Mouse (Mus musculus) forebrain, embryonic 13.5 days (tissue): Measurements from ENCODE around the gene Cnbp. TPM values are rescaled to one million over a fixed set of nuclear protein-coding genes. Genes with fewer than 3 reads are reported as not detected.

Experiments used
- ATAC-seq: fragments of 200-750 bp; cut with Nextera tagmentation; 2 replicates; pipeline ENCODE4 v1.8.0; 2017
- H3K27ac ChIP-seq: fragments of 300-500 bp; sonication (generic); 2 replicates; pipeline ENCODE4 v1.5.1; 2015; ENCODE audit warnings: inconsistent platforms, mild to moderate bottlenecking, moderate library complexity
- H3K27me3 ChIP-seq: fragments of 300-500 bp; sonication (generic); 2 replicates; pipeline ENCODE4 v1.6.1; 2015; ENCODE audit warnings: mild to moderate bottlenecking, inconsistent platforms
- H3K36me3 ChIP-seq: fragments of 300-500 bp; sonication (generic); 2 replicates; pipeline ENCODE4 v1.6.1; 2015; ENCODE audit warnings: mild to moderate bottlenecking, inconsistent platforms; ENCODE audit not compliant: poor library complexity, severe bottlenecking
- H3K4me1 ChIP-seq: fragments of 300-500 bp; sonication (generic); 2 replicates; pipeline ENCODE4 v1.6.1; 2015; ENCODE audit warnings: inconsistent platforms
- H3K4me2 ChIP-seq: fragments of 300-500 bp; sonication (generic); 2 replicates; pipeline ENCODE4 v1.6.1; 2015; ENCODE audit warnings: inconsistent platforms, mild to moderate bottlenecking, moderate library complexity
- H3K4me3 ChIP-seq: fragments of 300-500 bp; sonication (generic); 2 replicates; pipeline ENCODE4 v1.5.1; 2015; ENCODE audit warnings: mild to moderate bottlenecking, inconsistent platforms
- H3K9ac ChIP-seq: fragments of 300-500 bp; sonication (generic); 2 replicates; pipeline ENCODE4 v1.6.1; 2015; ENCODE audit warnings: mild to moderate bottlenecking, inconsistent platforms
- H3K9me3 ChIP-seq: fragments of 300-500 bp; sonication (generic); replicated peaks from 2 replicates; pipeline ENCODE4 v1.6.1; 2016; ENCODE audit warnings: inconsistent platforms
- WGBS: fragments of 180-500 bp; shearing (Covaris S2); methylation state at CpG from one replicate; pipeline ENCODE4 v1.1.7; 2015; 5-methylcytosine and 5-hydroxymethylcytosine counted together
- polyA plus RNA-seq: library from polyadenylated mRNA; unstranded; fragments of >200 nt; fragmentation: Nextera tagmentation; extraction: Ambion mirVana; gene quantifications from 2 replicates; pipeline ENCODE4 v1.2.1, GENCODE M21; 2015

The Cnbp gene
- polyA plus RNA-seq, 1 experiment from 2014 or later: 949 TPM

DNA sequence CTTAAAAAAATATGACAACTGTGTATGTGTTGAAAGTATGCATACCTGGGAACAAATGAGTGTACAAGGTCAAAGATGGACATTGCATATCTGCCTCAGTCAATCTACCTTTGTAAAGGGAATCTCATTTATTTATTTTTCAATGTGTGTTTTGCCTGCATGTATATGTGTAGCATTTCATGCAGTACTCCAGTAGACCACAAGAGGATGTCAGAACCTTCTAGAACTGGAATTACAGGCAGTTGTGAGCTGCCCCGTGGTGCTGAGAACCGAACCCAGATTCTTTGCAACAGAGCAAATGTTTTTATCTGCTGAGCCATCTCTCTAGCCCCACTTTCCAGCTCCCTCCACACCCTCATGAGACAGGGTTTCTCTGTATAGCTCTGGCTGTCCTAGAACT lies 23.1 kb upstream of the Cnbp start:
- H3K4me3 ChIP-seq: no peak overlapping the region
- no peaks in the 10 kb centered on the region for H3K9me3 ChIP-seq
- H3K27me3 ChIP-seq: no peaks in the 10 kb centered on the region
- H3K36me3 ChIP-seq: no peaks in the 10 kb centered on the region
- no peaks in the 10 kb centered on the region for H3K4me1 ChIP-seq
- WGBS: 89% methylated on average over 2 of the region's 2 CpGs
- H3K4me2 ChIP-seq: no peak overlapping the region
- no peak for ATAC-seq
- H3K27ac ChIP-seq: no peak overlapping the region
- H3K9ac ChIP-seq: no peak overlapping the region

DNA sequence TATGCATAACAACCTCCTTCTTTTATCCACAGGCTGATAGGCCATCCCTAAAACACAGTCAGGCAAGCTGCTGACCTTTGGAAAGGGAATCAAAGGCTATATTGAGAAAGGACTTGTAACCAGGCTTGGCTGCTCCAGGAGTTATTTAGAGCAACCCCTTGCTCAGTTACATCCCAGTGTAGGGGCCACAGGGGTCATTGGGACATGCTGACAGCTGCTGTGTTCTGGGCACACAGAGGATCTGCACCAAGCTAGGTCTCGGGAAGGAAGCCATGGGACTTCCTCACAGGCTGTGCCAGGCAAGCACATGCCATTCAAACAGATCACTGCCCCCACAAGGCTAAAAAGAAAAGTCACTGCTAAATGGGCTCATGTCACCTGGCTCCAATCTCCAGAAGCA lies 22.2 kb upstream of the Cnbp start:
- Histone ChIP-seq H3K4me3 (no peak overlapping the region), H3K27ac (no peak overlapping the region), H3K36me3 (no peaks in the 10 kb centered on the region), H3K27me3 (no peaks in the 10 kb centered on the region), H3K9me3 (no peaks in the 10 kb centered on the region), H3K4me2 (no peak overlapping the region), H3K4me1 (no peaks in the 10 kb centered on the region), H3K9ac (no peak overlapping the region)
- no peak for ATAC-seq
- WGBS: 63% methylated on average over 1 of the region's 1 CpGs

DNA sequence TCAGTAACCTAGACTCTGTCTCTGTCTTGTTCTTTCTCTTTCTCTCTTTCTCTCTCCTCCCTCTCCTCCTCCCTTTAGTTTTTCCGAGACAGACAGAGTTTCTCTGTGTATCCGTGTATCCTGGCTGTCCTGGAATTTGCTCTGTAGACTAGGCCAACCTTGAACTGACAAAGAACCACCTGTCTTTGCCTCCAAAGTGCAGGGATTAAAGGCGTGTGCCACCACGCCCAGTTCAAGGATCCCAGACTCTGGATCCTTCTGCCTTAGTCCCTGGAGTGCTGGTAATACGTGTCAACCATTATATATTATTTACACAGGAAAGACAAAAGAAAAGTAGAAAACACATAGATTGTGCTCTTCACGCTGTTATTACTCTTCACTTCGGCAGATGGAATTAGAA lies 20.3 kb upstream of the Cnbp start:
- Histone ChIP-seq H3K4me3 (no peak overlapping the region), H3K27ac (no peak overlapping the region), H3K27me3 (no peaks in the 10 kb centered on the region), H3K4me2 (no peak overlapping the region), H3K9ac (no peak overlapping the region), H3K4me1 (no peaks in the 10 kb centered on the region), H3K9me3 (no peaks in the 10 kb centered on the region), H3K36me3 (no peaks in the 10 kb centered on the region)
- WGBS: 86% methylated on average over 7 of the region's 7 CpGs
- ATAC-seq: no peak

DNA sequence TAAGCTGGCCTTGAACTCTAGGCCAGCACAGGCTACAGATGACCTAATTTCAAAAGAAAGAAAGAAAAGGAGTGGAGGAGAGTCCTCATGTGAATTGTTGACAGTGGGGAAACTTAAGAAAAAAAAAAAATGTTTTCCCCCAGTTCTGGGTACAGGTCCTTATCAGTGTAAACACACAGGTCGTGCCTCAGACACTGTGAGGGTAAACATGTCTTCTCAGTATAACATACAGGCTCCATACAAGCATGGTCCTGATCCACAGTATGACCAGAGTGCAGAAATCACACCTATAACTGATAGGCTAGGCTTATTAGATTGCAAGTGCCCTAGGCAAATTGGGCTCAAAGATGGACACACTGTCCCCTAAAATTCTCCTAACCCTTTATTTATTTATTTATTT lies 19.5 kb upstream of the Cnbp start:
- H3K4me3 ChIP-seq: no peak overlapping the region
- H3K27me3 ChIP-seq: no peaks in the 10 kb centered on the region
- no peak for ATAC-seq
- no peaks in the 10 kb centered on the region for H3K36me3 ChIP-seq
- H3K9me3 ChIP-seq: no peaks in the 10 kb centered on the region
- no peak overlapping the region for H3K9ac ChIP-seq
- no peaks in the 10 kb centered on the region for H3K4me1 ChIP-seq
- H3K27ac ChIP-seq: no peak overlapping the region
- WGBS: 68% methylated on average over 1 of the region's 1 CpGs
- H3K4me2 ChIP-seq: no peak overlapping the region

DNA sequence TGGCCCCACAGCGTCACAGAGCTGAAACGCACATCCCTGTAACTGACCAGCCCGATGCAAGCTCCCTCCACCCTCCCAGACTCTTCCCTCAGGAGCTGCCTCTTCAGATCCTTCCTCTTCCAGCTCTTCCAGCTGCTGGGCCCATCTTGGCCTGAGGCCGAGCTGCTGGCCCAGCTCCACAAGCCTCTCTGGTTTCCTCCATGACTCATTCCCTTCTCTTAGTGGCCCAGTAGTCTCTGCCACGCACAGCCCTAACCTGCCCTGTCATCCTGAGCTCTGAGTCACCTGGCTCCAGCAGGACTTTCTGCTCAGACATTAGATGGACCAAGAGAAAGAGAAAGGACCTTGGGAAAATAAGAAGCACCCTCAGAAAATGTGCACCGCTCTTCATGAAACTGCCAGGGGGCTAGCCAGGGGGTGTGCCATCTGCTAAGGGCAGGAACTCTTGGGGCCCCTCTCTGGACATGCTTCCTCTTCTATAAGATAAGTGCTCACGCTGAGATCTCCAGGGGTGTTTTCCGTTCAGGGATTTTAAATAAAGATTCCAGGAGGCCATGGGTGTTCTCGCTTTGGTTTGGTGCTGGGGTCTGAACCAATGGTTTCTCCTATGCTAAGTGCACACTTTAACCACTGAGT lies 18.1 kb upstream of the Cnbp start:
- Histone ChIP-seq H3K9ac (0 out of 2 replicates have a peak overlapping the region, but pooled peaks have one; percentile 31), H3K36me3 (no peaks in the 10 kb centered on the region), H3K27ac (no peak overlapping the region), H3K4me1 (no peaks in the 10 kb centered on the region), H3K9me3 (no peaks in the 10 kb centered on the region), H3K4me2 (no peak overlapping the region), H3K27me3 (no peaks in the 10 kb centered on the region), H3K4me3 (no peak overlapping the region)
- no peak for ATAC-seq
- WGBS: 79% methylated on average over 9 of the region's 9 CpGs

DNA sequence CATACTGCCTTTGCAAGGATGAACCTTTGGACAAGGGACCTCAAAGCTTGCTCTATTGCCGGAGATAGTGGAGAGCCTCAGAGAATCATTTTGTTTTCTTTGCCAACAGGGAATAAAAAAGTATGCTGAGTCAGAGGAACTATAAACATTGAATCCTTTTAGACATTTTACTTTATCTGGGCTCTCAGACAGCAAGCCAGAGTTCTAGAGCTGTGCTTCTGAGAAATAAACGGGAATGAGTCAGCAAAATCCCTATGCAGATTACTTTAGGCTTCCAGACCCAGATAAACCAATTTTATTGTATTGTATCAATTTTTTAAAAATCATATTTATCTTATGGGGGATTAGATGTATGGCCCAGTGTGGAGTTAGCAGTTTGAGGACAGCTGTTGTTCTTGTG lies 16.4 kb upstream of the Cnbp start:
- Histone ChIP-seq H3K4me2 (no peak overlapping the region), H3K9me3 (no peaks in the 10 kb centered on the region), H3K27me3 (no peaks in the 10 kb centered on the region), H3K36me3 (no peaks in the 10 kb centered on the region), H3K4me1 (no peaks in the 10 kb centered on the region), H3K4me3 (no peak overlapping the region), H3K27ac (no peak overlapping the region), H3K9ac (no peak overlapping the region)
- no peak for ATAC-seq
- WGBS: 83% methylated on average over 2 of the region's 2 CpGs

DNA sequence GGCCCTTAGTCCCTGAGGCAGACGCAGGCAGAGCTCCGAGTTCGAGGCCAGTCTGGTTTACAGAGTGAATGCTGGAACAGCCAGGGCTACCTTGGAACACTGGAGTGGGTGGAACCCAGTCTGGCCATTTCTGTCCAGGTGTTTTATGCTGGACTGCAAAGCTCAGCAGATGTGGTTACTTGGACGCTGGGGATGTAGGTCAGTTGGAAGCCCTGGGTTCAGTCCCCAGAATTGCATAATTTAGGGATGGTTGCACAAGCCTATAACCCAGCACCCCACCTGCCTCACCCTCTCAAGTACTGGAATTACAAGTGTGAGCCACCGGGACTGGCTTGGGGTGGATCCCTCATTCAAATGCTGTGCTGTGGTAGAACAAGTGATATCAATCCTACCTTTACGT lies 15.3 kb upstream of the Cnbp start:
- 85% methylated on average over 6 of the region's 6 CpGs for WGBS
- H3K4me3 ChIP-seq: no peak overlapping the region
- H3K9me3 ChIP-seq: no peaks in the 10 kb centered on the region
- ATAC-seq: no peak
- H3K27ac ChIP-seq: no peak overlapping the region
- no peak overlapping the region for H3K9ac ChIP-seq
- H3K4me2 ChIP-seq: no peak overlapping the region
- H3K36me3 ChIP-seq: no peaks in the 10 kb centered on the region
- H3K27me3 ChIP-seq: 0 out of 2 replicates have a peak, but pooled peaks cover 4% of the 10 kb centered on the region
- no peaks in the 10 kb centered on the region for H3K4me1 ChIP-seq

DNA sequence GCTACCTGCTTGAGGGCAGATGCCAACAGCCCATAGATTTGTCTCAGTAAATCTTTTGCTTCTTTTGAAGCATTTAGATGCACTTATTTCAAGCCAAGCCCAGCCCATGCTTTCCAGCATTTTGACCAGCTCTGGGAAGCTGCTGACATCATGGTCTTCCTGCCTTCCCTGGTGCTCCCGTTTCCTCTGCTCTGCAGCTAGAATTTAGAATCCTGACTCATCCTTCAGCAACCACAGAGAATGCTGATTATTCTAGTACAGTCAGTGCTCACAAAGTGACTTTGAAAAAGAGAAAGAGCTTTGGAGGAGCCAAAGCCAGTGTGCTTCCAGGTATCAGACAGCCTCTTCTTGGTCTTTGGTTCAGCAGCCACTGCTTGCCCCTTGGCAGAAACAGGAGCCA lies 6.2 kb upstream of the Cnbp start:
- H3K4me1 ChIP-seq: no peaks in the 10 kb centered on the region
- ATAC-seq: no peak
- H3K27ac ChIP-seq: no peak overlapping the region
- H3K9ac ChIP-seq: no peak overlapping the region
- no peaks in the 10 kb centered on the region for H3K36me3 ChIP-seq
- no peak overlapping the region for H3K4me2 ChIP-seq
- H3K27me3 ChIP-seq: 0 out of 2 replicates have a peak, but pooled peaks cover 4% of the 10 kb centered on the region
- WGBS: 69% methylated on average over 1 of the region's 1 CpGs
- no peaks in the 10 kb centered on the region for H3K9me3 ChIP-seq
- no peak overlapping the region for H3K4me3 ChIP-seq

DNA sequence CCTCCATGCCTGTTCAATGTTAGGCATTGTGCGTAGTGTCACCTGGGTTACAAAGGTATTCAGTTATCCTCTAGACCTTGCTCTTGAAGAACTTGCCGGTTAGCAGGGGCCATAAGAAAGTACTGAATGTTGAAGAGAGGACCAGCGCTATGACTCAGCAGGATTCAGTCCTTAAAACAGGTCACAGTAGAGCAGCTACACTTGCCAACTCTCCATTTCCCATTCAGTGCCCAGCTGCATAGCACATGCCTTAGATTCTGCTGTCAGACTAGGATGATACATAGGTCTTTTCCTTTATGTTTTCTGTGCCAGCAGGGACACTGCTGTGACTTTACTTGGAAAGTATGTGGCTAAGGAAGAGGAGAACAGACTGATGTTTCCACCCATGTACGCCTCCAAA lies 2.5 kb upstream of the Cnbp start:
- H3K27me3 ChIP-seq: no peaks in the 10 kb centered on the region
- H3K27ac ChIP-seq: no peak overlapping the region
- H3K9me3 ChIP-seq: no peaks in the 10 kb centered on the region
- no peak overlapping the region for H3K9ac ChIP-seq
- 87% methylated on average over 4 of the region's 4 CpGs for WGBS
- no peak overlapping the region for H3K4me2 ChIP-seq
- H3K36me3 ChIP-seq: 0 out of 2 replicates have a peak, but pooled peaks cover 5% of the 10 kb centered on the region
- no peak for ATAC-seq
- peaks cover 17% of the 10 kb centered on the region for H3K4me1 ChIP-seq
- no peak overlapping the region for H3K4me3 ChIP-seq

DNA sequence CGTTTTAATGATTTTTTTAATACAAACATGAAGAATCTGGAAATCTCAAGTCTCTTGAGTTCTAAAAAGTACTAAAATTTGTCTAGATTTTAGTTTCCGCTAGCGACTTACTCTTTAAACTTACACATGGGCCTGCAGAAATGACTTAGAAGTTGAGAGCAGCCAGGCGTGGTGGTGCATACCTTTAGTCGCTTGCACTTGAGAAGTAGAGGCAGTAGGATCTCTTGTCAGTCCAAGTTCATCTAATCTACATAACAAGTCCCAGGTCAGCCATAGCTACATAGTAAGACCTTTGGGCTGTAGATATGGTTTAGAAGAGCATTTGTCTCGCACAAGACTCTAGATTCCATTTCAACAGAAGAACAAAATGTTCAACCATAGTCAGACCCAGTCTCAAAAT lies 965 bp upstream of the Cnbp start:
- 85% methylated on average over 6 of the region's 6 CpGs for WGBS
- H3K4me1 ChIP-seq: peaks cover 33% of the 10 kb centered on the region
- ATAC-seq: no peak
- no peak overlapping the region for H3K9ac ChIP-seq
- 0 out of 2 replicates have a peak, but pooled peaks cover 6% of the 10 kb centered on the region for H3K36me3 ChIP-seq
- peak overlapping the region; percentile 98; the same call in 1 of the 2 replicates for H3K4me3 ChIP-seq
- H3K27ac ChIP-seq: no peak overlapping the region
- no peaks in the 10 kb centered on the region for H3K9me3 ChIP-seq
- H3K27me3 ChIP-seq: no peaks in the 10 kb centered on the region
- H3K4me2 ChIP-seq: no peak overlapping the region

DNA sequence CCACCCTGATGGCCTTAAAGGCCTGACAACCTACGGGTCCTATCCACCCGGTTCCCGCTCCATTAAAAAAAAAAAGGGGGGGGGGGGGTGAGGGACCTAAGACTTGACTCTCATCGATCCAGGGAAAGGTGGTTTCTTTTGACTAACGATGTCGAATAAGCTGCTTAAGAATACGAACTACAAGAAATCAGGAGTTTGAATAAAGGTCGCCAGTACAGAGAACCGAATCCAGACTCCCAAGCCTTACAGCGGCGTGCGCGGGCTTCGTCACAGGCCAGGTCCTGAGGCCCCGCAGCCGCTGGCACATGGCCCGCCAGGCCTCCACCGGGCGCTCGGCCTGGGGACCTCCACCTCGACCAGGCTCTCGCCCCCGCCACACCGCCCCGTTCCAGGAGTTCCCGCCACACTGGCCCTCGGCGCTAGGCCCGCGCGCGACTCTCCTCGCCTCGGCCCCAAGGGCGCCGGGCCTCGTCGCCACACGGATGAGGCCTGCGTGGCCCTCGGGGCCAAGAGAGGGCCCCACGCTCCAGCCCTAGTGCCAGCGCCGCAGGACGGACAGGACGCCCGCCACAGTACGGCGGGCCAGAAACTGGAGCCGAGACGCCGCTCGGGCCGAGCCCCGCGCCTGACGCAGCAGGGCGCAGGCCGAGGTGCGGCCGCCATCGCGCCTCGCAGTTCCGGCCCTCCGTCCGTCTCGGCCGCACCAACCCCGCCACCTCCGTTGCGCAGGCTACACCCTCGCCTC lies 579 bp downstream of the Cnbp start:
- peak overlapping the region; percentile 85 for H3K4me2 ChIP-seq
- H3K4me3 ChIP-seq: peak overlapping the region; percentile 98
- H3K27ac ChIP-seq: peak overlapping the region; percentile 92
- peaks cover 35% of the 10 kb centered on the region for H3K4me1 ChIP-seq
- WGBS: 0% methylated on average over 60 of the region's 73 CpGs
- peak; percentile 73 for ATAC-seq
- H3K9me3 ChIP-seq: no peaks in the 10 kb centered on the region
- no peaks in the 10 kb centered on the region for H3K27me3 ChIP-seq
- peak overlapping the region; percentile 100 for H3K9ac ChIP-seq
- peaks cover 9% of the 10 kb centered on the region for H3K36me3 ChIP-seq

DNA sequence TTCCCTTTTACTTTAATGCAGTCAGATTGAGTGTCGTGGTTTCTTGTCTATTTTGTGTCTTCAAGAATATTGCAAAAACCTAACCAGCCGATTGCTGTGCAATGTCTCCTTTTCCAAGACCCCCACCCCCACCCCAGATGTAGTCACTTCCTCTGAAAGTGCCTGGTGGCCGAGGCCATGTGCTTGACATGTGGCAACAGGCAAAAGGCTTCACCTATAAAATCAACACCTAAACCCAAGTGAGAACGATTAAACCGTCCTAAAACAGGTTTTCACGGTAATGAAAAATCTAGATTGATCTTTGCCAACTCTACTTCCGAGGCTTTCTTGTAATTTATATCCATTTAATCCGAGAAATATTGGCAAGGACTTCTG lies 1.1 kb downstream of the Cnbp start:
- H3K36me3 ChIP-seq: peaks cover 14% of the 10 kb centered on the region
- H3K27ac ChIP-seq: no peak overlapping the region
- under 1% methylated on average over 8 of the region's 8 CpGs for WGBS
- H3K4me1 ChIP-seq: peaks cover 35% of the 10 kb centered on the region
- H3K9ac ChIP-seq: peak overlapping the region; percentile 100
- H3K27me3 ChIP-seq: no peaks in the 10 kb centered on the region
- peak overlapping the region; percentile 85 for H3K4me2 ChIP-seq
- ATAC-seq: no peak
- peak overlapping the region; percentile 98 for H3K4me3 ChIP-seq
- no peaks in the 10 kb centered on the region for H3K9me3 ChIP-seq
